Mouse (Mus musculus) ovary, postnatal 14 days (tissue): ENCODE results near the gene Lin28a.
A peak's percentile ranks its signal among the peaks of the same experiment; 100 is the strongest.

Experiments
- DNase-seq: peaks from one replicate; pipeline ENCODE4 v3.0.0; 2022; ENCODE audit warnings: low spot score

Gene Lin28a

GRCm38 (mm10) chr4:134018779-134019145 lies at the start of gene Lin28a:
Lin28a (minus strand) TSS chr4:134018841.
- DNase-seq = no peak

GRCm38 (mm10) chr4:134067833-134068544 lies 49.3 kb upstream of the Lin28a start:
- no peak for DNase-seq

GRCm38 (mm10) chr4:134067383-134067782 lies 48.7 kb upstream of the Lin28a start:
- no peak for DNase-seq

GRCm38 (mm10) chr4:134065431-134066004 lies 46.9 kb upstream of the Lin28a start:
- DNase-seq = no peak

GRCm38 (mm10) chr4:134062561-134062960 lies 43.9 kb upstream of the Lin28a start:
- no peak for DNase-seq

GRCm38 (mm10) chr4:134061944-134062446 lies 43.4 kb upstream of the Lin28a start:
- no peak for DNase-seq

GRCm38 (mm10) chr4:134061166-134061830 lies 42.7 kb upstream of the Lin28a start:
- DNase-seq = no peak

- no peak for DNase-seq
These were observed 41.7 kb upstream of the Lin28a start, which contains the start of gene Crybg2 for GRCm38 (mm10) chr4:134060135-134060865. Crybg2 (plus strand) TSS chr4:134060815.

- no peak for DNase-seq
These were observed 40.3 kb upstream of the Lin28a start for GRCm38 (mm10) chr4:134058908-134059307.

- no peak for DNase-seq
These were observed 39.6 kb upstream of the Lin28a start for GRCm38 (mm10) chr4:134058166-134058715.

GRCm38 (mm10) chr4:134053538-134053937 lies 34.9 kb upstream of the Lin28a start, which contains the start of gene Zfp683:
Zfp683 (plus strand) TSS chr4:134053838.
- DNase-seq = no peak

- no peak for DNase-seq
These were observed 33.9 kb upstream of the Lin28a start for GRCm38 (mm10) chr4:134052560-134052959.

- no peak for DNase-seq
These were observed 33.3 kb upstream of the Lin28a start for GRCm38 (mm10) chr4:134051912-134052311.

GRCm38 (mm10) chr4:134047648-134048047 lies 29.0 kb upstream of the Lin28a start:
- no peak for DNase-seq

- DNase-seq = no peak
These were observed 24.4 kb upstream of the Lin28a start for GRCm38 (mm10) chr4:134043041-134043440.

- DNase-seq = no peak
These were observed 22.9 kb upstream of the Lin28a start for GRCm38 (mm10) chr4:134041317-134042123.

GRCm38 (mm10) chr4:134035953-134036352 lies 17.3 kb upstream of the Lin28a start:
- peak; percentile 70 for DNase-seq

- no peak for DNase-seq
These were observed 7.2 kb upstream of the Lin28a start for GRCm38 (mm10) chr4:134025802-134026201.

- peak; percentile 83 for DNase-seq
These were observed 2.0 kb upstream of the Lin28a start for GRCm38 (mm10) chr4:134020621-134021020.

- no peak for DNase-seq
These were observed 1.2 kb upstream of the Lin28a start for GRCm38 (mm10) chr4:134019641-134020351.
